Mouse (Mus musculus) effector memory CD4-positive, alpha-beta T cell, adult 5 months (primary cell): Measurements from ENCODE around the gene Fez1. TPM values are rescaled to one million over a fixed set of nuclear protein-coding genes. Genes with fewer than 3 reads are reported as not detected.

Source experiments
- polyA plus RNA-seq: library from polyadenylated mRNA; unstranded; fragments of 100-300 nt; shearing (Covaris generic); gene quantifications from one replicate; pipeline ENCODE4 v1.2.1, GENCODE M21; 2017

The Fez1 gene
- not detected for polyA plus RNA-seq

GRCm38 (mm10) chr9:36821644-36822000 lies at the start of gene Fez1:
Gene Fez1, plus strand, starts transcription at chr9:36821864.

GRCm38 (mm10) chr9:36796781-36797555 lies 24.7 kb upstream of the Fez1 start, which contains the start of gene Ei24:
Gene Ei24, minus strand, starts transcription at chr9:36797393.

Other genes starting within 250 kb of the Fez1 start
- gene Gm17689, start 239.2 kb upstream of the Fez1 start, polyA plus RNA-seq, result not detected
- gene A630095E13Rik, start 178.5 kb upstream of the Fez1 start, polyA plus RNA-seq, result not detected
- gene Acrv1, start 128.6 kb upstream of the Fez1 start, polyA plus RNA-seq, result not detected
- gene Chek1, start 94.8 kb upstream of the Fez1 start, polyA plus RNA-seq, result 3.0 TPM
- gene Stt3a, start 54.2 kb upstream of the Fez1 start, polyA plus RNA-seq, result 161 TPM
- 60.7 TPM for gene Ei24, start 24.5 kb upstream of the Fez1 start, polyA plus RNA-seq